Mouse (Mus musculus) pancreas, adult 10 weeks (tissue): ENCODE data around the gene Erich6. TPM values are rescaled to one million over a fixed set of nuclear protein-coding genes. Genes with fewer than 3 reads are reported as not detected.

Experiments
- polyA plus RNA-seq: library from polyadenylated mRNA; stranded (reverse); fragments of 350-450 nt; fragmentation: Illumina TruSeq; extraction: RNeasy Lipid Tissue Mini Kit (QIAGEN cat#74804); gene quantifications from one replicate; pipeline ENCODE4 v1.2.3, GENCODE M21; 2015; ENCODE audit warnings: low read depth, low replicate concordance; ENCODE audit not compliant: insufficient read depth

Erich6 gene
- not detected for polyA plus RNA-seq

DNA sequence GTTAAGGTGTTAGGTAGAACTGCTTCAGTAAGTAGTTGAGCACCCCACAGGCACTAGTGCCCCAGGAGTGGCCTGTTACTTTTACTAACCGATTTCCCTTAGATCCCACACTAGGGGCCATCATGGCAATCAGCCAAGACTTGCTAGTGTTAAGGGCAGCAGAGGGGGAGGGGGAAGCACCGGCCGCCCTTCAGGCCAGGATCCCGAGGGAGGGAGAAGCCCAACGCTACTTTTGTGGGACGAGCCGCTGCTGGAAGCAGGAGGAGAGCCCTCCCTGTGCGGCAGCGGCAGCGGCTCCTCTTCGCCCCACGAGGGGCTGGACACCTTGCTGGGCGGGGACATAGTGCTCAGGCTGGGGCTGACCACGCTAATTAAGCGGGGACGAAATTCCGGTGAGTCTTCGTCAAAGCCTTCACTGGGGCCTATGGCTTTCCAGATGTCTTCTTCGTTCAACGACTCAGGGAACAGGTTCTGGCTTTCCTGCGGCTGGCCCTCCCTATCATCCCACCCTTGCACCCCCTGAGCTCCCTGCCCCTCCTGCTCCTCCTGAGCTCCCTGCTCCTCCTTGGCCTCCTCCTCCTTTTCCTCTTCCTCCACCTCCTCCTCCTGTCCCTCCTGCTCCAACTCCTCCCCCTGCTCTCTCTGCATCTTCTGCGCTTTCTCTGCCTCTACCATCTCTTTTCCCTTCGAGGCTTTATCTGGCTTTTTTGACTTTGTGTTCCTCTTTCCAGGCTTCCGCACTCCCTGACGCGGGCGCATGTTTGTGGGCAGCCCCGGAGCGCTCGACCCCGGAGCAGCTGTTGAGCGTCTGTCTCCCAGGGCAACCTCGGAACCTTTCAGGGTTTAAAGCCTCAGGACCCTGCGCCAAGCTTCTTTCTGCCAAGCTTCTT lies at the start of gene Erich6:
TSS of gene Erich6 (minus strand) at position 802 of the 890 bp plus-strand sequence.

DNA sequence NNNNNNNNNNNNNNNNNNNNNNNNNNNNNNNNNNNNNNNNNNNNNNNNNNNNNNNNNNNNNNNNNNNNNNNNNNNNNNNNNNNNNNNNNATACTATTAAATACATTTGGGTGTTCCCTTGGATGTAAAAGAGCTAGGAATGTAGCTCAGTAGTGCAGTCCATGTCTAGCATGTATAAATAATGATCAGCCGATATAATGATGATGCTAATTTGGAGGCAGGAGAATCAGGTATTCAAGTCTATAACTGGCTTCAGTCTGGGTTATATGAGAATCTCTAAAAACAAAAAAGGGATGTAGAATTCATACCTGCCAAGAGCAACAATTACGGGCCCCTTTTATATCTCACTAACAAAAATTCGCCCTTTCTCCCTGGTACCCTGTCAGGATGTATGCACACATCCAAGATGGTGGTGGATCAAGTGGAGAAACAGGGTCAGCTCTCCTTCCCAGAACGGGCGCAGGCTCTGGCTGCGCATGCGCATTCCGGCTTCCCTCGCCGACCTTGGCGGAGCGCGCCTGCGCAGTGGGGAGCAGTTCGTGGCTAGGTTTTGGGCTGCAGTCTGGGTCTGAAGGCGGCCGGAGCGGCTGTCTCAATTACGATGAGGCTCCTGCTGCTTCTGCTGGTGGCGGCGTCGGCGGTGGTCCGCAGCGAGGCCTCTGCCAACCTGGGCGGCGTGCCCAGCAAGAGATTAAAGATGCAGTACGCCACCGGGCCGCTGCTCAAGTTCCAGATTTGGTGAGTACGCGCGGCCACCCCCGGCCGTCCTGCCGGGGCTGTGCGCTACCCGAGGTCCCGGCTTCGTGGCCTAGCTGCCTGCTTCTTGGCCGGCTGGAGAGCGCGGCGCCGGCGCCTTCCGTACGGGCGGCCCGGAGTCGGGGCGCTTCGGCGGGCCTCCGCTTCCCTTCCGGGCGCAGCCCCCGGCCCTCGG lies 60.6 kb downstream of the Erich6 start, which contains the start of gene Selenot:
TSS of gene Selenot (plus strand) at position 500 of the 930 bp plus-strand sequence.

Other genes with a start within 250 kb of the Erich6 start
- 2.0 TPM for gene Tsc22d2, start 222.5 kb downstream of the Erich6 start, polyA plus RNA-seq
- 10.3 TPM for gene Eif2a, start 111.4 kb downstream of the Erich6 start, polyA plus RNA-seq
- 58.9 TPM for gene Serp1, start 111.3 kb downstream of the Erich6 start, polyA plus RNA-seq
- 20.8 TPM for gene Selenot, start 60.6 kb downstream of the Erich6 start, polyA plus RNA-seq
- 5.6 TPM for gene Siah2, start 55.2 kb upstream of the Erich6 start, polyA plus RNA-seq
- gene Mindy4b-ps, start 185.1 kb upstream of the Erich6 start, polyA plus RNA-seq: not detected
- not detected for gene Clrn1, start 248.1 kb upstream of the Erich6 start, polyA plus RNA-seq